Mouse (Mus musculus) layer of hippocampus, adult 8-10 months (tissue): Measurements from ENCODE around the gene Rab32. TPM values are rescaled to one million over a fixed set of nuclear protein-coding genes. Genes with fewer than 3 reads are reported as not detected.
A peak's percentile ranks its signal among the peaks of the same experiment; 100 is the strongest.
"Not testable (repeated sequence)": the region's sequence is repeated elsewhere in the genome, so short reads cannot be mapped to it uniquely, and the experiment has no call there.

Source experiments
- DNase-seq, 2 experiments: peaks; one replicate each; pipeline ENCODE4 v3.0.0; 2022; ENCODE audit warnings: low spot score in 2 of 2
- total RNA-seq, 4 experiments: library from RNA; stranded (reverse); gene quantifications; 2 replicates each; pipeline ENCODE4 v1.2.4; 2022

The Rab32 gene
- 1 to 10 TPM; 3.7 to 5.2 (median 4.5) TPM for total RNA-seq

DNA sequence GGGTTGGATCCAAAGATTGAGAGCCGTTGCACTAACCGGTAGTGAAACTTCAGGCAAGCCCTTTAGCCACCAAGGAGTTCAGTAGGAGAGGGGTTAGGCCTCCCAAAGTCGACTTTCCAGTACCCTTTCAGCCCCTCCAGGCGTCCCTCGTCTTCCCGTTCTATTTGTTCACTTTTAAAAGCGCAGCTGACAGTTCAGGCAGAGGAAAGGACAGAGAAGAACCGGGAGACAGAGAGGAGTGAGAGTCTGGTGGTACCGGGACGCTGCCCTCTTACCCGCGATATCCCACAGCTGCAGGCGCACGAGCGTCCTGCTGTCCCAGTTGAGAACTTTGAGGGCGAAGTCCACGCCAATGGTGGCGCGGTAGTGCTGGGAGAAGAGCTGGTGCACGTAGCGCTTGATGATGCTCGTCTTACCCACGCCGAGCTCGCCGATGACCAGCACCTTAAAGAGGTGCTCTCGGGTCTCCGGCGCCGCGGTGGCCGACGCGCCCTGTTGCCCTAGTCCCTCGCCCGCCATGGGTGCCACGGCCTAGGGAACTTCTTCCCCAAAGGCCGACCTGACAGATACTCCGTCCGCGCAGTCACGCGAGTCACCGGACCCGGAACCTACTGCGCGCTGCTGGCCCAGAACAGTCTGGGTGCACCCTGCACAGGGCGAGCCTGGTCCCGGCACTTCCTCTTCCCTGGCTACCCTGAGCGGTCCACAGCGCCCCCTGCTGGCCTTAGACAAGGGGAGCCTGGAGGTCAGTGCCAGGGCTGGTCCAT is at the start of gene Rab32:
TSS of gene Rab32 (minus strand) at position 696 of the 767 bp plus-strand sequence.
- DNase-seq: peak; percentile 82

DNA sequence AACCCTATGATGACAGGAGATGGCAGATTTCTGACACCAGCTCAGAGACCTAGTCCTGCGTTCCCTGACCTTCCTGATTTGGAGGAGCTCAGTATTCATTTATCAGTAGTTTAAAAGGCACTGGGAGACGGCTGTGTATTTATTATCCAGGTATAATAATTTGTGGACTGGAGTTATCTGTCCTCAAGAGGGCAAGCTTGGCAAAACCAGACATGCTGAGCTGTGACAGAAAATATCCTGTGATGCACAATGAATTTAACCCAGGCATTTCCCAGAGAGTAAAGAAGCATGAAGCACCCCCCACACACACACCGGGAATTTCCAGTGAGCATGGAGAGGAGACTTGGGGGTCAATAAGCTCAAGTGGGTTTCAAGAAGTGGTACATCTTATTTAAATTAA is 42.7 kb upstream of the Rab32 start:
- no peak for DNase-seq

DNA sequence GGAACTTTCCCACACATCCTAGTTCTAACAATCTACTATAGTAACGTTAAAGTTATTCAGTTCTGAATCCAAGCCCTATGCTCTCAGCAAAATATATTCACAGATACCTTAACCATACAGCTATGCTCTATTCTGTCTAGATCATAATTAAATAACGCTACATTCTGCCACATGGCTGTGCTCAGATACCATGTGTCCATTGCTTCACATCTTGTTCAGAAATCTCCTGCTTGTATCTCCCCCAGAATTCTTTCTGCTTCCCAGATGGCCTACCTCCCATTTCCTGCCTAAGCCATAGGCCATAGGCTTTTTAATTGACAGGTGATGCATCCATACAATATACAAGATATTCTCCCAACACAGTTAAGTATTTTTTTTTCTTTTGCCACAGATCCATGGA is 39.4 kb upstream of the Rab32 start:
- DNase-seq: not testable (repeated sequence)

DNA sequence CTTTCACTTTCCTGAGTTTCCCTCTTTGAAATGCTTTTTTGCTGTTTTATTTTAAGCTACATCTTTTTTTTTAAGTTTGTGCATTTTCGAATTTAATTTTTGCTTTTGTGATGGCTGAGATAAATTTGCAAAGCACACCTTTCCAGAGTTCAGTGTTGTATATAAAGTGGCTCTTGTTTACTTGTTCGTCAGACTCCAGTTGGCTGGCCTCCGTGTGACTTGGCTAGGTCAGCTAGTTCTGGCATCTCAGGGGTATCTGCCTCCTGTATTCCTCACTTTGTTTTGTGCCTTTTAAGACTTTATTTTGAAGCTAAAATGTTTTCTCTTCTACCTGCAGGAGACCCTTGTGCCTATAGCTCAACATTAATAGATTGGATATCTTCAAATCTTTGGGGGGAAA is 22.7 kb upstream of the Rab32 start:
- no peak for DNase-seq

DNA sequence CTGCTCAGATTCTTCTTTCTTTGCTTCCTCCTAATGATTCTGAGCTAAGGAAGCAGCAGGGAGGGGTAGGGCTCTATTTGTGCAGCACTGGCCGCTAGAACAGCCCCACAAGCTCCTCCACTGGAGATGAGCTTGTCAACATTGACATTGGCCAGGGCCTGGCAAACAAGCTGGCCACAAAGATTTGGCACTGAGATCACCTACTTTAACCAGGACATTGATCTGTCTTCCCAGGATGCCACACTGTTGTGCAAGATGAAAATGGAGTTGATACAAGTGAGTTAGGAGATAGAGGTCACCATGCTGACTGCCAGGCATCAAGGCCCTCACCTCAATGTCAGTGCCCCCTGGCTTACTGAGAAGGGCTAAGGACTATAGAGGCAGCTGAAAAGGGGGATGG is 21.8 kb upstream of the Rab32 start:
- no peak for DNase-seq

DNA sequence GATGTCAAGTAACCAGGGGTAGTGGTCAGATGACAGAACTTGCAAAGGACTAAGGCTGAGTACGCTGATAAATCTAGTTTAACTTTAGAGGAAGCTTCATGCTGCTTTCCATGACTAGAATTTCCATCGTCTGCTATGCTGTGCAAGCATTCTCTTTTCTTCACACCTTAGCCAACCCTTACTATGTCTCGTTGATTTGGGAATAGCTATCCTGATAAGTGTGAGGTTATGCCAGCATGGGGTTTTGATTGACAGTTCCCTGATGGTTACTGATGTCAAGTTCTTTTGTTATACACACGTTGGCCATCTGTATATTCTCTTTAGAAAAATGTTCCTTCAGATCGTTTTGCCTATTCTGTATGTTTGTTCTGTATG is 259 bp upstream of the Rab32 start:
- no peak for DNase-seq

DNA sequence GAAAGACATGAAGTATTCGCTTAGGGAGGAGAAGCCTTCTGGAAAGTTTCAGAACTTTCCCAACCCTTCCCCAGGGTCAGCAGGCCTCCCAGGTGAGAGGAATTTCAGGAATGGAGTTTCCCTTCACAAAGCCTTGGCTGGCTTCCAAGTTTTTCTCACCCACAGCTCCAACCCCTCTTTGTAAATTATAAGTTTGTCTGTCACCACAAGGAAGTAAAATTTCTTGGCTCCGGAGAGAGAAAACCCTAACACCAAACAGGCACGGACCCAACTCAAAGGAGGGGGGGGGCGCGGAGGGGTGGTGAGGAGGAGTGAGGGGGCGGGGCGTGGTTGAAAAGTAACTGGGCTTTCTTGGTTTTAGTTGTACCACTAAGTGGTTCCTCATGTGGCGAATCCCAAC is 980 bp downstream of the Rab32 start:
- no peak for DNase-seq

DNA sequence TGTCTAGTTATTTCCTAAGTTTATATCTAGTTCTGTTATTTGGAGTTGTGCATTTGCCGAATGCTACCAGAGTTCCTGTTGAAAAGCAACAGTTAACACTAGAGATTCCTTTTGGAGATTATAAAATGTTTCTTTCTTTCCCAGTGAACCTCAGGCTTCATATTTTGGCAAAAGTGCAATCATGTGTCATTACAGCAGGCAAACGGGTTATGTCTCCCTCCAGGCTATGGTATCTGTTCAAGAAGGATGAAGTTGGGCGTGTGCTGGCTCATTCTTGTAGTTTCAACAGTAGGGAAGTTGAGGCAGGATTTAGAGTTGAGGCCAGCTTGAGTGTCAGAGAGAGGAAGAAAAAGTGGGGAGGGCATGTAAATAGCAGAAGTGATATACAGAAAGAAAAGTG is 2.4 kb downstream of the Rab32 start:
- DNase-seq: no peak

DNA sequence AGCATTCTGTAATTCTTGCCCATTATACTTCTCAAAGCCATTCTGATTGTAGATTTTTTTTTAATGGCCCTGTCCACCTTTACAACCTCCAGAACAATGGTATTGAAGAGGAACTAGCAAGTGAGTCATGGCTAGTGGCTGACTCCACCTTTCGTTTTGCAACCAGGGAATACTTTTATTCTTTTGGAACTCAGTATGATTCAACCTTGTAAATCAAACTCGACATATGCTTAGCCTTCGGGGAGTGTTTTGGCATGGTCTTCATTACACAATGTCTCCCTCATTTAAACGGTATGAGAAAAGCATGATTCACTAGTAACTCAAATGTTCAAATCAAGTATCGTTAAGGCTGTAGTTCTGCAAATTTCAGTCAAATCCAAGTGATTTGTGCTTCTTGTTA is 2.8 kb downstream of the Rab32 start:
- no peak for DNase-seq

DNA sequence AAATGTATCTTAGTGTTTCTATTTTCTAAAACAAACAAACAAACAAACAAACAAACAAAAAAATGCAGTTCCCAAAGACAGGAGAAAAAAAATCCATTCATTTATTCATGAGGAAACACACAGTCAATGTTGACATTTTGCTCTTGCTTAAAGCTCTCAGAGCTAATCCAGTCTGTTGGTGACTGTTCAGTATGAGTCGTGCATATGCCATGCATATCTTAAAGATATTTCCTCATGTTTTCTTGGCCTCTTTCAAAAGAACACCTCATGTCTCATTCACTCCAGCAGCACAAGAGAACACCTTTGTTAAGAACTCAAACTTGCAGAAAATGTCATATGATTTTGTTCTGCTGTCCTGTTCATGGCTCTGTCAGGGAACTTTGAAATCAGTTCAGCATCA is 7.9 kb downstream of the Rab32 start:
- DNase-seq: no peak

DNA sequence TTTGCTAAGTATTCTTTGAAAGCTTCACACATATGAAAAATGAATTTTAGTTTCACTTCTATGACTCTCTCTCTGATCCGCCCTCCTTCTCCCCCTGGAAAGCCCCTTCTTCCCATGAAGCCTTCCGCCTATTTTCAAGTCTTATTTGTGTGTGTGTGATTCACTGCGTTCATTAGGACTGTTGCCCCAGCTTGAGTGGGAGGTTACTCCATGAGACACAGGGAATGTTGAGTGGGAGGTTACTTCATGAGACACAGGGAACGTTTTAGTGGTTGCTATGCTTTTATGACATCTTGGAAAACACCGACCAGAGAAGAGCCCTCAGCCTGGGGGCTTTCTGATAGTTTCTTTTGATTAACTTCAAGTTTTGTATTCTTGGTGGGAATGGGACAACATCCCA is 11.4 kb downstream of the Rab32 start:
- DNase-seq: no peak

DNA sequence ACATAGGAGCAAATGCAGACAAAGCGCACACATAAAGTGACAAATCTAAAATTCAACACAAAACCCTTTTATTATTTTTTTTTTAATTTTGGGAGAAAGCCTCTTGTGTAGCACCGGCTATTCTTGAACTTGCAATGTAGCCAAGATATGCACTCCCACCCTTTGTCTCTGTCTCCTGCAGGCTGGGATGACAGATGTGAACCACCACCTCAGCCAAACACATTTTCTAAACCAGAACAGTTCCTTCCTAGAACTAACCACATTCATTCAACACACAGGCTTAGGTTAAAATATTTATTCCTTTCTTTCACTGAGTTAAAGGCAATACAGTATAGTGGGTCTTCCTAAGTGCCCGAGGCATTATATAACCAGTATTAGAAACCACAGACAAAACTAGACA is 13.1 kb downstream of the Rab32 start:
- DNase-seq: no peak

Other genes with a start within 250 kb of the Rab32 start
- under 1 TPM; 0.39 to 0.90 (median 0.62) TPM for gene Adgb, start 85.9 kb downstream of the Rab32 start, total RNA-seq
- not detected for gene Gm10944, start 123.1 kb upstream of the Rab32 start, total RNA-seq